Mouse (Mus musculus) myocyte (in vitro differentiated cells): ENCODE results near the gene Psmd3.

ENCODE experiments used
- E2F4 ChIP-seq: IDR thresholded peaks from one replicate; pipeline ENCODE4 v1.6.1; 2011; ENCODE audit warnings: mild to moderate bottlenecking, control low read depth, moderate library complexity; ENCODE audit not compliant: insufficient read depth
- MAX ChIP-seq: IDR thresholded peaks from one replicate; pipeline ENCODE4 v1.6.1; 2011; ENCODE audit warnings: low read depth, mild to moderate bottlenecking, control low read depth
- MYOD1 ChIP-seq, 3 experiments: IDR thresholded peaks; one replicate each; pipeline ENCODE4 v1.6.1; 2011; ENCODE audit warnings: control low read depth in 2 of 3, low read depth in 2 of 3, mild to moderate bottlenecking in 2 of 3, moderate library complexity in 1 of 3; ENCODE audit not compliant: insufficient read length in 2 of 3, control insufficient read depth in 1 of 3
- MYOG ChIP-seq, 3 experiments: IDR thresholded peaks; one replicate each; pipeline ENCODE4 v1.6.1; 2011; ENCODE audit warnings: control low read depth in 2 of 3, low read depth in 2 of 3, mild to moderate bottlenecking in 2 of 3; ENCODE audit not compliant: insufficient read length in 2 of 3, control insufficient read depth in 1 of 3, insufficient read depth in 1 of 3
- POLR2A ChIP-seq: IDR thresholded peaks from one replicate; pipeline ENCODE4 v1.6.1; 2011; ENCODE audit warnings: low read depth, mild to moderate bottlenecking, control low read depth, moderate library complexity; ENCODE audit not compliant: insufficient read length
- POLR2AphosphoS2 ChIP-seq: IDR thresholded peaks from one replicate; pipeline ENCODE4 v1.6.1; 2011; ENCODE audit warnings: low read depth, control low read depth; ENCODE audit not compliant: insufficient read length
- TCF12 ChIP-seq: IDR thresholded peaks from one replicate; pipeline ENCODE4 v1.6.1; 2011; ENCODE audit warnings: mild to moderate bottlenecking, control low read depth; ENCODE audit not compliant: poor library complexity, insufficient read depth, severe bottlenecking
- TCF3 ChIP-seq: IDR thresholded peaks from one replicate; pipeline ENCODE4 v1.6.1; 2011; ENCODE audit warnings: low read depth, control low read depth; ENCODE audit not compliant: insufficient read length
- USF1 ChIP-seq: IDR thresholded peaks from one replicate; pipeline ENCODE4 v1.6.1; 2011; ENCODE audit warnings: low read depth, mild to moderate bottlenecking, control low read depth, moderate library complexity

DNA sequence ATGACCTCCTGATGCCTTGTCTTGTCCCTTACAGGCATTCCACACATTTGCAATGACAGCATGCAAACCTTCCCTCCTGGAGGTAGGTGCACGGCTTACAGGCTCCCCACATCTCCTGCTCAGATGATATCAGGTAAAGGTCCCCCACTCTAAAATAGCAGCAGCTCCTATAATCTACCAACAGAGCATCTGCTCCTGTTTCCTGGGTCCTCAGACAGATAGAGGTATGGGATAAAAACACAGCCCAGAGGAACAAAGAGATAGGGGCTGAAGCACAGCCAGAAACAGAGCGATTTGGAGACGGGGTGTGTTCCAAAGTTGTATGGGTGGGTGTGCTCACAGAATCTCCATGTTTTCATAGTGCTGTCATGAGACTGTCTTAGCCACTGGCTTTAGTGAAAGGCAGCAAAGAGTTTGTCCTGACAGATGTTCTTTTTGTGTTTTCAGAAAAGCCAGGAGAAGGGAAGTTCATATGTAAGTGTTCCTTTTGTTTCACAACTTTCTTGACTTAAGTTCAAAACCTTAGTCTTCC is 11.0 kb upstream of the Psmd3 start:
- TF ChIP-seq POLR2A = no peak
- no peak for TF ChIP-seq E2F4
- no peak for TF ChIP-seq POLR2AphosphoS2
- TF ChIP-seq TCF3 = no peak
- no peak for TF ChIP-seq MYOG (IDR thresholded peaks at IDR 0.05; ENCODE audit: control insufficient read depth in 1 of 3, insufficient read depth in 1 of 3, insufficient read length in 2 of 3, low read depth in 2 of 3)
- TF ChIP-seq USF1 = no peak
- TF ChIP-seq MAX = no peak
- TF ChIP-seq TCF12 = no peak
- no peak for TF ChIP-seq MYOD1 (IDR thresholded peaks at IDR 0.05; ENCODE audit: control insufficient read depth in 1 of 3, insufficient read length in 2 of 3, low read depth in 2 of 3)
